Mouse (Mus musculus): ENCODE measurements around the gene Batf3.
A peak's percentile ranks its signal among the peaks of the same experiment; 100 is the strongest.

The Batf3 gene

DNA sequence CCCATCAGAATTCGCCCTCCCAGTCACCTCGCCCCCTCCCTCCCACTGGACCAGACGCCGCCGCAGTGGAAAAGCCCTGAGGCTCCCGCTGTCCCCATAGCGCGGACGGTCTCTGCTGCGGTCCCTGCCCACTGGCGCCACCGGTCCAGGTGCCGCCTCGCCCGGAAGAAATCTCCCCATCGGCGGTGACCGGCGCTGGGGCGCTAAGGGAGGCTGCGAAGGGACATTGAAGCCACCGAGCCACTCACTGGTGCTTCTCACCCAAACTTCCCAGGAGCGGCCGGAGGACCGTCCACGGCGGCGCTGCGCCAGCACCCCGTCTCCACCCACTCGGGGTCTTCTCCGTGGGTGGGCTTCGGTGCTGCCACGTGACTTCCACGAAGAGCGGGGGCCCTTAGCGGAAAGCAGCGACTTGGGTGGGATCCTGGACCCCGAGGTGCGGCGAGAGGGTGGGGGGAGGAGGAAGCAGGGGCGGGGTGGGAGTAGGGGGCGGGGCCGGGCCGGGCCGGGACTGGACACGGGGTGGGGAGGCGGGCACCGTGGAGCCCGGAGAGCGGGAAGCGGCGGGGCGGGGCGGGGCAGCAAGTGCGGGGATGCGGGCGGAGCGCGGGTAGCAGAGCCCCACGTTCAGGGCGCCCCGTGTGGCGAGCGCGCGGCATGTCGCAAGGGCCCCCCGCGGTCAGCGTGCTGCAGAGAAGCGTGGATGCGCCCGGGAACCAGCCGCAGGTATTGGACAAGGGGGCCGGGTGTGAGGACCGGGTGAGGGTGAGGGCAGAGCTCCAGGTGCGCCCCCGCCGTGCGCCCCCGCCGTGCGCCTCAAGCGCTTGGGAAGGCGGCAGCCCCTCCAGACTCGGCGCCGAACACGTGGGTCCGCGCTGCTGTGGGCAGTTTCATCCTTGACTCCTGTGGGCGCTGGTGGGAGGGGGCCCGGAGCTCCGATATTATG lies at the start of gene Batf3:
Batf3 (plus strand) TSS at position 46 of the 946 bp plus-strand sequence.
- DNase-seq (ENCODE audit: low read depth, low spot score), result peak; percentile 34

DNA sequence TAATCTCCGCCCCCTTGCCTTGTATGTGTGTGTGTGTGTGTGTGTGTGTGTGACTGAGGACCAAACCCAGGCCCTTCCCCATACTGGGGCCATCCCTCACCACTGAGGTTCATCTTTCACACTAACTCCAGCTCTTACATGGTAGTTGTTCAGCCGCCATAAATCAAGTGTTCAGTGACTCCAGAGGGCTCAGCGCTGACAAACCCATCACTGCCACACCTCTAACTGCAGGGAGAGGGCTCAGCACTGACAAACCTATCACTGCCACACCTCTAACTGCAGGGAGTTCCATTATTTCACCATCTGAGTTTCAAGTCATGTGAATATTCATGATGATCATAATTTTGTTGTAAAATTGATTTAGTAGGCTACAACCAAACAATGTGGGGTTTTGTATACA lies 44.1 kb upstream of the Batf3 start:
- no peak for DNase-seq (ENCODE audit: low read depth, low spot score)

DNA sequence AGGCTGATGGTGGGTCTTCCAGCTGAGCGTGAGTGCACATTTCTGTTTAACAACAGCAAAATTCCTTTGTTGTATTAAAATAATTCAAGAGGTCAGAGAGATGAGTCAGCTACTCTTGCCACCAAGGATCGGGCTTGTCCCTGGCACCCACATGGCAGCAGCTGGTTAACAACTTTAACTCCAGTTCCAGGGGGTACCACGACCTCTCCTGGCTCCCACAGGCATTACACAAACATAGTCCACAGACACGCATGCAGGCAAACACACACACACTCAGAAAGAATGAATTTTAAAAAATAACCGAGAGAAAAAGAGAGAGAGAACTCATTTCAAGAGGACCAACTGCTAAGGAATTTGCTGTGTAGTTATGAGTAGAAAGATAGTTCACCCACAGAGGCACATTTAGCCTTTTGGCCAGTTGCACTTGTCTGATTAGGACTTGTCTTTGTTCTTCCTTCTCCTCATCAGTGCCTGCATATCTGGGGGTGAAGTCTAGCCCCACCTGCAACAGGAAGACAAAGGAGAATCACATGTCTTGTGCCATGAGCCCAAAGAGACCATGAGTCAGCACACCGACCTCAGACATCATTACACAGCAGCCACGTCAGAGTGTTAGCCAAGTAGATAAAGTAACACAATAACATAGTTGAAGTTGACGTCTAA lies 42.6 kb upstream of the Batf3 start:
- peak; percentile 32 for DNase-seq (ENCODE audit: low read depth, low spot score)

DNA sequence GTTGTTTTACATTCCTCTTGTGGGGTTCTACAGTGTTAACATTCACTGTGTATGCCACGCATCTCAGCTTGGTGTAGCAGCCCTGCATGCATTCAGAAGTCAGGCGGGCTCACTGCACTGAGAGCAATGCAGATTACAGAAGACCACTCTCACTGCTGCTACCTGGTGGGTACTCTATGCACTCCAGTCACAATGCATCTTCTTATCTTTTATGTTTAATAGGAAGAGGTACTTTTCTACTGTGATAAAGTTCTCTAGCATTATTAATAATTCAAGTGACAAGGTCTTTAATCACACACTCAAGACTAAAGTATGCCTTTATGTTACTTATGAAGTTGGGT lies 42.1 kb upstream of the Batf3 start:
- peak; percentile 39 for DNase-seq (ENCODE audit: low read depth, low spot score)

DNA sequence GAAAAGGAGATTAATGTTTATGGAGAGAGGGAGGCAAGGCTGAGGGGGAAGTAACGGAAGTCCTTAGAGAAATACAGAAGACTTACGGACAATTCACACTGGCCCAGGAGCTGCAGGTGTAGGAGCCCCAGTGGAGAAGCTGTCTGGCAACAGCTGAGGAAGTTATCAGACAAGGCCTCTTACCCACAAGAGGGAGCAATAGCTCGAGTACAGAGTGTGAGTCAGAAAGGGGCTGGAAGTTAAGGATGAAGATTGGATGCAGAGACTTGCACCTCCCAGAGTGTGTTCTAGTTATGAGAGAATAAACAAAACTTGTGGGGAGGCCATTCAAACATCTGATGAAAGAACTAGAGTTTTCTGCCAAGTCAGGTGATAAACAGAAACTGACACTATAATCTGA lies 40.2 kb upstream of the Batf3 start:
- peak; percentile 30 for DNase-seq (ENCODE audit: low read depth, low spot score)

DNA sequence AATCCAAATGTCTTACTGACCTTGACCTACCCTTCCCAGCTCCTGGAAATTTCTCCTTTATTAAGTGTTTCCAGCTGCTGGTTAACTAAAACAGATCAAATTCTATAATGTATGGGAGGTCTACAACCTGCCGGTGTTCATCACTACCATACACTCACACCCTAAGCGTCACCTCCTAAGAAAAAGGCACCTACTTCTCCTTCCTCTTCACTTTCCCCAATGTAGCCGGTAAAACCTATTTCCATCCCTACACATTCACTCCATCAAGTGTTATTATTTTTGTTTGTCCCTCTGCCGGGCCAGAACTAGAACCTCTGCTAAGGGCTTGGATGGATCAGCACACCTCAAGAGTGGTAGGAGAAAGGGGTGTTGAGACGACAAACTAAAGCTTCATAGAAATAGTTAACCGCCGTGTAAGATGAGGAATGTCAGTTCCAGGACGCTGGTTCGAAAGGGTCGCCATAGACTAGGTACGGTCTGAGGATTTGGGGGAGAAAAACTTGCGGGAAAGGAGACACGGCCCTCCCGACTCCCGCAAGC lies 35.3 kb upstream of the Batf3 start:
- no peak for DNase-seq (ENCODE audit: low read depth, low spot score)

DNA sequence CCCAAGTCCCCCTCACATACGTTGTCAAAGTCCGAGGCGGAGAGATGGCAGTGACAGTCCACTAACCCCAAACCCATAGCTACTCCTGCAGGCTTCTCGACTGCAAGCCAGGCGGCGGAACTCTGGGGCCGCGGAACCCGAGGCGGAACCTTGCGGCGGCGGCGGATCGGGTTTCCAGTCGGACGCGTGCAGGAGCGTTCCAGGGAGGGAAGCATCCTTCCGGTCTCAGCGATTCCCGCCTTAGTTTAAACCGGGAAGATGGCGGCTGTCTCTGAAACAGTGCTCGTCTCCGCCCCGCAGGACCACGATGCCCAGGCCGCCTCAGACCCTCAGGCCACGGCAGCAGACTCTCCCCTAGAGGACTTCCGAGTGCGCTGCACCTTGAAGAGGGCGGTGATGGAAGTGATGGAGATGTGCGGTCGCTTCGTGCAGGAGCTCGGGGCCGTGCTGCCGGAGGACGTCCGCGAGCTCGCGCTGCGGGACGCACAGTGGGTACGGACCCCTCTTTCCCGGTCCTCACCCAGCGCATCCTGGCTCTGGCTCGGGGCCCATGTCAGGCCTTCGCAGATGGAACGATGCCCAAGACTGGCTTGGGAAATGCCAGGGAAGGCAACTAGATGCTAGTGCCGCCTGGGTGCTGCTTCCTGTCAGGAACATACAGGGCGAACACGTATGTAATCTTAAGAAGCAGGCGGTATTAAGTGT lies 34.7 kb upstream of the Batf3 start, which contains the start of the genes Tatdn3 and Nsl1:
Tatdn3 (minus strand) TSS at position 152 of the 705 bp plus-strand sequence.
Nsl1 (plus strand) TSS at position 232 of the 705 bp plus-strand sequence.
- peak; percentile 91 for DNase-seq (ENCODE audit: low read depth, low spot score)

DNA sequence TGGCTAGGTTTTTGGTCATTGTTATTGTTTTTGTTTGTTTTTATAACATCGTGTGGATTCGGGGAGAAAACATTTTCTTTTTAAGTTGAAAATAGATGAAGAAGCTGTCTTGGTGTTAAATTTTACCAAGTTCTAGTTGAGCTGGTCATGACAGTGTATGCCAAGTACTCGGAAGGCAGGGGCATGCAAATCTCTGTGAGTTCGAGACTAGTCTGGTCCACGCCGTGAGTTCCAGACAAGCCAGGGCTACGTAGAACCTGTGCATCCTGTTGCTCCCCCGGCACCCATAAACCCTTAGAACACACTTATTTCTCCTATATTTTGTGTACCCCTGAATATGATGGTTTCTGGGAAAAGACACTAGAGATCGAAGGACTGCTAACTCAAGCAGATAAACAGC lies 33.9 kb upstream of the Batf3 start:
- no peak for DNase-seq (ENCODE audit: low read depth, low spot score)

DNA sequence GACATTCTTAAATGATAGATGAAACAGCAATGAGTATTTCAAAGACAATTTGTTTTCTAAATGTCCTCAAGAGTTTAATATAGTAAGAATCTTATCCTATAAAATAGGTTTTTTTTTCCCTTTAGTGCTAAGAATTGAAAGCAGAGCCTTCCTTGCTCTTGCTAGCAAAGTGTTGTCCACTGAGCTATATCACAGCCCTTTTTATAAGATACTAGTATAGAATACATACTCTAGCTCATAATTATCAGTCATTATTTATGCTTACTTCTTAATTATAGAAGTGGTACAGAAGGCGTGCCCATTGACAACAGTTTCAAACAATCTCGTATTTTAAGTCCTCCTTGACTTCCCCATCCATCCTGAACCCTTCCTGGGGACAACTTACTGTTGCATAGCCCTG lies 33.1 kb upstream of the Batf3 start:
- no peak for DNase-seq (ENCODE audit: low read depth, low spot score)

DNA sequence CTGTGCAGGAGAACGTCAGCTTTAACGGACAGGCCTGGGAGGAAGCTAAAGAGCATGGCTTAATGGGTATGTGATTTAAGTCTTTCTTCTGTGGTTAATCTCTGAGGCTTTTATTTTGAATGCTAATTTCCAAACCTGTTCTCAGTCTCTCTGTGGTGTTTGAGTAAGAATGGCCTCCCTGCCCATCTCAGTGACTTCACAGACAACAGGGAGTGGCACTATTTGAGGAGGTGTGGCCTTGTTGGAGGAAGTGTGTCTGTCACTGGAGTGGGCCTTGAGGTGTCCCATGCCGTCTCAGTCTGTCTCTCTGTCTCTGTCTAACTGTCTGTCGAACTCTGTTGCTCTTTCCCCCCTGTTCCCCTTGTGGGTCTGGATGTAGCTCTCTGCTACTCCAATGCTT lies 32.5 kb upstream of the Batf3 start:
- peak; percentile 85 for DNase-seq (ENCODE audit: low read depth, low spot score)

DNA sequence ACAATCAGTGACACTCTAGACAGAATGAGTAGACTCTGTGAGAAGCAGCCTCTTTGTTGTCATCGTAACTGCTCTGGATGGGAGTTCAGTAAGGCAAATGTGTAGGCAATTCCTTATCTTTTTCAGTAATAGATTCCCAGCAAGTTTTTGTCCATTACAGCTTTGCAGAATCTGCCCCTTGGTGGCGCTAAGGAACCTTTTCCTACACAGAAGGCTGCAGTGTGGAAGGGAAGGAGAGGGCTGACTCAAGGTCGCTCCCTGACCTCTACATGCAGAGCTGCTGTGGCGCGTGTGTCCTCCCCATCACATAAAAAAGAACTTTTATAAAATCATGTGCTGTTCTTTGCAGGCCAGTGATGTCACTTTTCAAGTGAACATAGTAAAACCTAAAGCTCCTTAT lies 29.3 kb upstream of the Batf3 start:
- DNase-seq (ENCODE audit: low read depth, low spot score), result peak; percentile 65

DNA sequence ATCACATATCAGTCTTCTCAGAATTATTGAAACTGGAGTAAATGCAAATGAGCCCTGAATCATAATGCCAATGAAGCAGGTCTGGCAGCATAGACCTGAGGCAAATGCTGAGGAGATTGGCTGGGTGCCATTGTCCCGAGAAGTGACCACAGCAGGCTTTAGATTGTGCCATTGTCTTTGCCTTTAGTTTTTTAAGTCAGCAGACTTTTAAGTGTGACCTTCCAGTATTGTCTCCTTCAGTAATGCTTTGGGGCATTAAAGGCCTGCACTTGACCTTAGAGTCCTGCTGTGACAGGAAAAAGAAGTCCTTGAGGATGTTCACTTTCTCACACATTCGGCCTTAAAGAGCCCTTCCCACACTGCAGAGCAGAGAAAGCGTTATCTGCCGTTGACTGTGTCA lies 27.4 kb upstream of the Batf3 start:
- DNase-seq (ENCODE audit: low read depth, low spot score), result peak; percentile 71

DNA sequence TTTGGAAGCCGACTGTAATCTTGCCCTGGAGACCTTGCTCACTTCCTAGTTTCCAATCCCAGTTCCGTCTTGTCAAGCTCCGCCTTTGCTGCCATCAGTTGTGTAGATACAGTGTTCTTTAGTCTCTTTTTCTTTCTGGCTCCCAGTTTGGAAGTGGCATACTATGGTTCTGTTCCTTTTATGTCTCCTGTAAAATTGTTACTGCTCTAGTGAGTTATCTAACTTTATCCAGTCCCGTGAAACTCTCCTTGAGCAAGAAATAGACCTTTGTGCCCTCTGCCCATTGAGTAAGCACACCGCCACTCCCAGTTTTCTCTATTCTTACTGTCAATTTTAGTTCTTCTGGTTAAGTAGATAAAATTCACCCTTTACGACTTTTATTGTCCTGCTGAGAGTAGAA lies 26.0 kb upstream of the Batf3 start:
- no peak for DNase-seq (ENCODE audit: low read depth, low spot score)

DNA sequence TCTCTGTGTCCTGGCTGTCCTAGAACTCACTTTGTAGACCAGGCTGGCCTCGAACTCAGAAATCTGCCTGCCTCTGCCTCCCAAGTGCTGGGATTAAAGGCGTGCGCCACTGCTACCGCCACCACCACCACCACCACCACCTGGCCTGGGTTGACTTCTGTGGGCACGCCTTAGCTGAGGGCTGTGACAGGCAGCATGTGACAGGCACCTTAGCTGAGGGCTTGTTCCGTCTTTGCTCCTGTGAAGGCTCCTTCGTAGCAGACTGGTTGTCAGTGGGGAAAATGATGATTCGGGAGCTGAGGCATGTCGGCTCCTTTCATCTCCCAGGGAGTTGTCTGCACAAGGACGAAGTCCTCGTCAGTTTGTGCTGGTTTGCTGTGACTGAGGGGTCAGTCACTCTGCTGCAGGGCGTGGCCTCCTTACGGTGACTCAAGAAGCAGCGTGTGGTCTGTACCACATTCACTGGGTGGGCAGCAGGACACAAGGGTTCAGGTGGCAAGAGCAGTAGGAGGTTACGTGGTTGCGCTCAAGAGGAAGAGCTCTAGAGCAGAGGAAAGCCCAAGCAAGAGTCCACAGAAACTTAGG lies 25.2 kb upstream of the Batf3 start:
- no peak for DNase-seq (ENCODE audit: low read depth, low spot score)

DNA sequence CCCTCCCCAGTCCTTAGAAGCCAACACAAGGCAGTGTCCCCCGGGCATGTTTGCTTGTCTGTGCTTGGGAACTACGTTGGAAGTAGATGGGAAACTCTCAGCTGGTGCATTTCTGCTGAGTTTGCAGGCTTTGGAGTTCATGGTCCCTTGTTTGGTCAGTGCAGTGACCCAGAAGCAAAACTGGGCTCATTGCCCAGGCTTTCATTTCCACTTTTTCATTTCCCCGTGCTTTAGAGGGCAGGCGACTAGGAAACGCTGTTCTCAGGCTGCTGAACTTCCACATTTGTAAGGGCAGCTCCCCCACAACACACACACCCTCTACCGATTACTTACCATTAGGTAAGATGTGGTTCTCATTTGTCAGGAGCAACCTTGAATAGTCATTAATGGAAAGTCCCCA lies 24.6 kb upstream of the Batf3 start:
- DNase-seq (ENCODE audit: low read depth, low spot score), result no peak

DNA sequence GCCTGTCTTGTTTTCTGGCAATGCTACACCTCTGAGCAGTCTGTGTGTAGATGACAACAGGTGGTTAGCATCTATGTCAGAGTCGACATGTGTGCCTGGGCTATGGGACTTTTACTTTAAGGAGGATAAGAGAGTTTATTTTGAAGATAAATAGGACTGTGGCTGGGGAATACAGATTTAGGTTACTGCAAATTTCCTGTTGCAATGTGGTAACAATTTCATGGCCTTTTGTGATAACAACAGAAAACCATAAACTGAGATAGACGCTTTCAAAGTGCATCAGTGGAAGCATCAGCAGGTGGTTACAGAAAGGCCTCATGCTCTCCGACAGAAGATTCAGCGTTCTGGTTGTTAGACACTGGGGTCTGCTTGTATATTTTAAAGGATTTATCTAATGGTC lies 24.2 kb upstream of the Batf3 start:
- DNase-seq (ENCODE audit: low read depth, low spot score), result no peak

DNA sequence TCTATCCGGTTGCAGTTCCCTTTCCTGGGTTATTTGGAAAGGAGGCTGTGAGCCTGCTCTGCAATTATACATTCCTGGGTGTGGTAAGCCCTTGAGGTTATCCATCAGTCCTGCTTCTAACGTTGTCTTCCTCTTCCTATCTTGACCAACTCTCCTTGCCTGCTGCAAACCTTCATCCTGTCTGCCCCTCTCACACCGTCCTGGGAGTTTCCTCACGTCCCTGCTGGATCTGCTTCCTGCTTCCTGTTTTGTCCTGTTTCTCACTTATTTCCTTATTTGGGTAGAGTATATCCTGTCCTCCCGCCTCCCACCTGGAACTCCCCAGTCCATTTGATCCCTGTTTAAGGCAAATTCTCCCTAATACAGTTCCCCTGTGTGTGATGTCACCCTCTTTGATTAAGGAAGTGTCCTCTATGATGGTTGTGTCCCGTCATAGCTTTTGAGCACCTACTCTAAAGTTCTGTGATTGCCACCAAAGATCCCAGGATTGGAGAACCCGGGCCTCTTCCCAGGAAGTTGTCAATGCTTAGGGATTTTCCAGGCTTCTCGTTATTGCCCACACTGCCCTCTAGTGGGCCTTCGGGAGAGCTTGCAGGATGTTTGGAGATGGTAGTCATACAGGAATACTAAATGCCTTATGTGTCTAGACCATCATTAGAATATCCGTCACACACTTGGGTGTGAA lies 22.3 kb upstream of the Batf3 start:
- peak; percentile 74 for DNase-seq (ENCODE audit: low read depth, low spot score)

DNA sequence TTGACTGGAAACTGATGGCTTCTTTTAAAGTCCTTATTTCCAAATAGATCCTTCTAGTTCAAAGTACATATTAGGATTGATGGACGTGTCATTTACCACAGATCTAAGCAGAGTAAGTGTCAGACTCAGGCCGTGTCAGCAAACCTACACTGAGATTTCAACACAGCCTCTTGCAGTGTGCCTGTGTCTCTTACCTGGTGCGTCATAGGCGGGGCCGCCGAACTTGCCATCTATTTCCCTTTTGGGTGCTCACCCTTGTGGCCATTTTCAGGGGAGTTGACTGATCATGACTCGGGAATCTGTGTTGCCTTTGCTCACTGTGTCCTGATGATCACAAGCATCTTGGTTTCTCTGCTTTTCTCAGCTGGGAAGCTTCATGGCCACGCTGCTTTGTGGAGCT lies 14.4 kb upstream of the Batf3 start:
- DNase-seq (ENCODE audit: low read depth, low spot score), result no peak

DNA sequence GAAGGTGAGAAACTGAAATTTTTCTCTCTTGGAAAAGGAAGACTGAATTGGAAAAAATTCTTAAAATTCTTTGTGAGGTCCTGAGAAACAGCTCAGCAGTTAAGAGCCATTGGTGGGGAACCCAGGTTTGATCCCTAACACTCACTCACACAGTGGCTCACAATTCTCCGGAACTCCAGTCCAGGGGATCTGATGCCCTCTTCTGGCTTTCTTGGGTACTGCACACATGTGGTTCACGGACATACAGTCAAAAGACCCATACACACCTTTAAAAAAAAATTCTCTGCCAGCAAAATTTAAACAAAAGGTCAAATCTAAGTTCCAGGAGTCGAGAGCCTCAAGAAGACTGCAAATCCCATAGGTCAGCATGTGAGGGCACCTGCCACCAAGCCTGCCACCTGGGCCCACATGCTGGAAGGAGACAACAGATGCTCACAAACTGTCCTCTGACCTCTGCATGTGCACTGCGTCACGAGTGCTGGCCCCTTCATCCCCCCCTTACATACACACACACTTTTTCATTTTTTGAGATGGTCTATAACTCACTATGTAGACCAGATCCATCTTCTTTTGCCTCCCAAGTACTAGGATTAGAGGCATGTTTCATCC lies 12.6 kb upstream of the Batf3 start:
- DNase-seq (ENCODE audit: low read depth, low spot score), result peak; percentile 77

DNA sequence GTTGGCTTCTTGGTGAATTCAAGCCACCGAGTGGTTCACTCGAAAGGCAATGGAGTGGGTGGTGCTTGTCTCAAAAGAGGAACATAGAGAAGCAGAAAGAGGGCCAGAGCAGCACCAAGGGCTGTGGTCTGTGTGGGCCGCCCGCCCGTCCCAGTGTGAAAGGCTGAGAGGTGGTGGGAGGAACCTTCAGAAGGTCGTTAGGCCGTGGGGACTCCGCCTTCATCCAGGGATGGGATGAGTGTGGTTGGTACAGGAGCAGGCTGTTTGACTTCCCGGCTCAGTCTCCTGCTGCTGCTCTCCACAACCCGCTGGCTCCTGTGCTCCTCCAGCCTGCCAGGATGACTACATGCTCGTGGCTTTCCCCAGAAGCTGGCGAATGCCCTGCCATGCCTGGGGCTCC lies 12.1 kb upstream of the Batf3 start:
- DNase-seq (ENCODE audit: low read depth, low spot score), result peak; percentile 60

Measured in ES-CJ7 (cell line).